Mouse (Mus musculus) myocyte (in vitro differentiated cells): ENCODE data around the gene Chd3. TPM values are rescaled to one million over a fixed set of nuclear protein-coding genes. Genes with fewer than 3 reads are reported as not detected.

ENCODE experiments used
- H3K27me3 ChIP-seq: one replicate; pipeline ENCODE4 v1.6.1; 2011; ENCODE audit not compliant: control insufficient read depth, insufficient read depth, insufficient read length
- H3K36me3 ChIP-seq: one replicate; pipeline ENCODE4 v1.6.1; 2011; ENCODE audit not compliant: control insufficient read depth, insufficient read depth
- H3K4me2 ChIP-seq: one replicate; pipeline ENCODE4 v1.6.1; 2011; ENCODE audit warnings: low read depth, control low read depth
- H3K4me3 ChIP-seq: one replicate; pipeline ENCODE4 v1.5.1; 2011; ENCODE audit warnings: mild to moderate bottlenecking, control low read depth, moderate library complexity
- H3K79me2 ChIP-seq: one replicate; pipeline ENCODE4 v1.6.1; 2011; ENCODE audit not compliant: control insufficient read depth, insufficient read depth
- H3ac ChIP-seq: one replicate; pipeline ENCODE4 v1.6.1; 2011; ENCODE audit not compliant: control insufficient read depth, insufficient read length
- CEBPB ChIP-seq: IDR thresholded peaks from 2 replicates; pipeline ENCODE4 v1.6.1; 2011; ENCODE audit warnings: mild to moderate bottlenecking, moderate library complexity; ENCODE audit not compliant: poor library complexity, insufficient read depth, severe bottlenecking
- E2F4 ChIP-seq: IDR thresholded peaks from one replicate; pipeline ENCODE4 v1.6.1; 2011; ENCODE audit warnings: mild to moderate bottlenecking, control low read depth, moderate library complexity; ENCODE audit not compliant: insufficient read depth
- MAX ChIP-seq: IDR thresholded peaks from one replicate; pipeline ENCODE4 v1.6.1; 2011; ENCODE audit warnings: low read depth, mild to moderate bottlenecking, control low read depth
- MYOD1 ChIP-seq, 3 experiments: IDR thresholded peaks; one replicate each; pipeline ENCODE4 v1.6.1; 2011; ENCODE audit warnings: control low read depth in 2 of 3, low read depth in 2 of 3, mild to moderate bottlenecking in 2 of 3, moderate library complexity in 1 of 3; ENCODE audit not compliant: insufficient read length in 2 of 3, control insufficient read depth in 1 of 3
- MYOG ChIP-seq, 3 experiments: IDR thresholded peaks; one replicate each; pipeline ENCODE4 v1.6.1; 2011; ENCODE audit warnings: control low read depth in 2 of 3, low read depth in 2 of 3, mild to moderate bottlenecking in 2 of 3; ENCODE audit not compliant: insufficient read length in 2 of 3, control insufficient read depth in 1 of 3, insufficient read depth in 1 of 3
- POLR2A ChIP-seq: IDR thresholded peaks from one replicate; pipeline ENCODE4 v1.6.1; 2011; ENCODE audit warnings: low read depth, mild to moderate bottlenecking, control low read depth, moderate library complexity; ENCODE audit not compliant: insufficient read length
- POLR2AphosphoS2 ChIP-seq: IDR thresholded peaks from one replicate; pipeline ENCODE4 v1.6.1; 2011; ENCODE audit warnings: low read depth, control low read depth; ENCODE audit not compliant: insufficient read length
- REST ChIP-seq: IDR thresholded peaks from one replicate; pipeline ENCODE4 v1.6.1; 2011; ENCODE audit warnings: mild to moderate bottlenecking, control low read depth, moderate library complexity; ENCODE audit not compliant: insufficient read depth, insufficient read length
- SRF ChIP-seq: IDR thresholded peaks from one replicate; pipeline ENCODE4 v1.6.1; 2011; ENCODE audit warnings: low read depth; ENCODE audit not compliant: control insufficient read depth, insufficient read length
- TCF12 ChIP-seq: IDR thresholded peaks from one replicate; pipeline ENCODE4 v1.6.1; 2011; ENCODE audit warnings: mild to moderate bottlenecking, control low read depth; ENCODE audit not compliant: poor library complexity, insufficient read depth, severe bottlenecking
- TCF3 ChIP-seq: IDR thresholded peaks from one replicate; pipeline ENCODE4 v1.6.1; 2011; ENCODE audit warnings: low read depth, control low read depth; ENCODE audit not compliant: insufficient read length
- USF1 ChIP-seq: IDR thresholded peaks from one replicate; pipeline ENCODE4 v1.6.1; 2011; ENCODE audit warnings: low read depth, mild to moderate bottlenecking, control low read depth, moderate library complexity
- polyA plus RNA-seq: library from polyadenylated mRNA; unstranded; fragments of >200 nt; fragmentation: generic; extraction: Trizol; gene quantifications from one replicate; pipeline ENCODE4 v1.2.1, GENCODE M21; 2012; ENCODE audit warnings: missing spikeins

The Chd3 gene
- polyA plus RNA-seq, 1 experiment = 148 TPM

DNA sequence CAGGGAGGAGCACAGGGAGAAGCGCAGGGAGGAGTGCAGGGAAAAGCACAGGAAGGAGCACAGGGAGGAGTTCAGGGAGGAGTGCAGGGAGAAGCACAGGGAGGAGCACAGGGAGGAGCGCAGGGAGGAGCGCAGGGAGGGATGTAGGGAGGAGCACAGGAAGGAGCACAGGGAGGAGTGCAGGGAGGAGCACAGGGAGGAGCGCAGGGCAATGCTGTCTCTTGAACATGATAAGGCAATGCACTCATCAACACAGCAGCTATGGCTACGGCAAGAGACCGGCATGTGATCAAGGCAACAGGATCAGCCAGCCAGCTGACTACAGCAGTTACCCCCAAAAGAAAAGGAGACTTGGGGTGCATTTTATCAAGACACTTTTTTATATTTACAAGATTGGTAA is 52.8 kb downstream of the Chd3 start:
- no peak overlapping the region for H3K4me3 ChIP-seq
- no peaks in the 10 kb centered on the region for H3K27me3 ChIP-seq
- H3K4me2 ChIP-seq = peak overlapping the region; percentile 69
- H3ac ChIP-seq = no peak overlapping the region
- TF ChIP-seq REST = peak; percentile 1
- no peak for TF ChIP-seq TCF12
- no peak for TF ChIP-seq MYOD1 (IDR thresholded peaks at IDR 0.05; ENCODE audit: control insufficient read depth in 1 of 3, insufficient read length in 2 of 3, low read depth in 2 of 3)
- peak in 1 of 3 experiments; percentile 14 for TF ChIP-seq MYOG (IDR thresholded peaks at IDR 0.05; ENCODE audit: control insufficient read depth in 1 of 3, insufficient read depth in 1 of 3, insufficient read length in 2 of 3, low read depth in 2 of 3)
- TF ChIP-seq POLR2AphosphoS2 = peak; percentile 88
- peak; percentile 26 for TF ChIP-seq USF1
- TF ChIP-seq SRF = peak; percentile 67
- TF ChIP-seq E2F4 = no peak
- TF ChIP-seq CEBPB = no peak
- TF ChIP-seq MAX = no peak
- no peak for TF ChIP-seq TCF3
- TF ChIP-seq POLR2A = peak; percentile 88
- H3K36me3 ChIP-seq = peaks cover 13% of the 10 kb centered on the region
- H3K79me2 ChIP-seq = no peaks in the 10 kb centered on the region

DNA sequence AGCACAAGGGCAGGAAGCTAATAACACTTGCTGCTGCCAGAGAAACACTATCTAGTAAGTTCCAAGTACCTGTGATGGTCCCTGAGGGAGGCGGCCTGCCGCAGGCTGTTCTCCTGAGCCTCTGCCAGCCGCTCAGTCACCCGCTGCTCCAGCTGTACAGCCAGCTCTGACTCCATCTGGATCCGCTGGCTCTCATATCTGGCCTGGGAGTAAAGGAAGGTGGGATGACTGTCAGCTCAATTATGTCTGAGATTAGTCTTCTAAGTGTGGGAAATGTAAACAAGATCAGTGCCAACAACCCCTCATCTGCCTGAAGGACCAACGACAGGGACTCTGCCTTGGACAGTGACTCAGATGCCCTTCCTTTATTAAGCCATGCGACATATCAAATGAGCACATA is 57.9 kb downstream of the Chd3 start:
- Histone ChIP-seq H3K79me2 (no peaks in the 10 kb centered on the region), H3ac (no peak overlapping the region), H3K36me3 (peaks cover 19% of the 10 kb centered on the region), H3K27me3 (no peaks in the 10 kb centered on the region), H3K4me2 (no peak overlapping the region), H3K4me3 (no peak overlapping the region)
- TF ChIP-seq MAX (no peak), TCF3 (no peak), E2F4 (no peak), POLR2AphosphoS2 (no peak), CEBPB (no peak), TCF12 (no peak), POLR2A (no peak)

DNA sequence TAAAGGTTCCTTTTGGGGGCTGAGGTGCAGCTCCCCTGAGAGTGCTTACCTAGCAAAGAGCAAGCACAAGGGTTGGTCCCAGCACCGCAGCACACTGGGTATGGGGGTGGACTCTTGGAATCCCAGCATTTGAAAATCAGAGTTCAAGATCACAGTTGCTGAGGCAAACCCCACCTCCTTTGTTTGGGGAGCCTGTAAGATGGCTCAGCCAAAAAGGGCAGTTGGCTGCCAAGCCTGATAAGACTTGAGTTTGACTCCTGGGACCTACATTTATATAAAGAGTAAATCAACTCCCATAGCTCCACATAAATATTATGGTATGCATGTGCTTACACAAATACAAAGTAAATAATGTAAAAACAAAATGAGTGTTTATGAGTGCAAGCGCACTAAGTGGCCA is 63.2 kb downstream of the Chd3 start:
- no peaks in the 10 kb centered on the region for H3K79me2 ChIP-seq
- H3K4me2 ChIP-seq = no peak overlapping the region
- H3ac ChIP-seq = no peak overlapping the region
- H3K4me3 ChIP-seq = no peak overlapping the region
- TF ChIP-seq TCF3 (no peak), TCF12 (no peak), MAX (no peak), REST (no peak)
- H3K36me3 ChIP-seq = peaks cover 24% of the 10 kb centered on the region
- no peaks in the 10 kb centered on the region for H3K27me3 ChIP-seq

DNA sequence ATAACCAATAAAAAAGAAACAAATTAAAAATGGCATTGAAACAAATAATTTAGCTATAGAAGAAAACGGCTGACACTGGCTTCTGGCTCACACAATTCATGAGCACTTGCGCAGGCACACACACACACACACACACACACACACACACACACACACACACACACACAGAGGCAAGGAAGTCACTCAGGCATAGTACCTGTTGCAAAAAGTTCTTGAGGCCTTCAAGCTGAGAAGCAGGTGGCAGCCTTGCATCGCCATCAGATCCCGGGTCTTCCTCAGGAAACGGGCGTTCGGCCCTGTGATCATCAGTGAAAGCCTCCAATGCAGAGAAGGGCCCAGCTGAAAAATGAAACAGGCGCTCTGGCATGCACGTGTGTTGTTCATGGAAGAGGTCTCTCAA is 63.9 kb downstream of the Chd3 start:
- no peak overlapping the region for H3ac ChIP-seq
- TF ChIP-seq E2F4 (no peak), USF1 (no peak), MYOG (IDR thresholded peaks at IDR 0.05; ENCODE audit: control insufficient read depth in 1 of 3, insufficient read depth in 1 of 3, insufficient read length in 2 of 3, low read depth in 2 of 3) (no peak), POLR2A (no peak), SRF (no peak), REST (no peak), MAX (no peak), TCF3 (no peak), POLR2AphosphoS2 (no peak), MYOD1 (IDR thresholded peaks at IDR 0.05; ENCODE audit: control insufficient read depth in 1 of 3, insufficient read length in 2 of 3, low read depth in 2 of 3) (no peak), CEBPB (no peak), TCF12 (no peak)
- no peaks in the 10 kb centered on the region for H3K79me2 ChIP-seq
- H3K4me3 ChIP-seq = no peak overlapping the region
- H3K27me3 ChIP-seq = no peaks in the 10 kb centered on the region
- no peak overlapping the region for H3K4me2 ChIP-seq
- peaks cover 19% of the 10 kb centered on the region for H3K36me3 ChIP-seq

DNA sequence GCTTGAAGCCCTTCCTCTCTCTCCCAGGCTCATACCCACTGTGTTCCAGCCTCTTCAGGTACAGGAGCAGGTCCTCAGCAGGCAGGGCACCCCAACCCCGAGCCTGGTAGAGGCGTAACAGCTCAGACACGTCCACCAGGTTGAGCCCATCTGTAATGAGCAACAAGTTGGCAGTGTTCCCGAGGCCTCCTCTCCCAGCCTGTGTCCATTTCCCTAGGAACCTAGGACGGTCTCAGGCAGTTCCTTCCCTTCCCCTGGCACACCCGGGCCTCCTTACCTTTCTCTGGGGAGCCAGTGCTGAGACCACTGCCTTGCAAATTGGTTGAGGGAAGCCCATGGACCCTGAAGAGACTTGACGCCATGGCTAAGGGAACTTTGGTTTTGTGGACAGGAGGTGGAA is 66.4 kb downstream of the Chd3 start:
- Histone ChIP-seq H3ac (no peak overlapping the region), H3K27me3 (no peaks in the 10 kb centered on the region), H3K79me2 (no peaks in the 10 kb centered on the region), H3K36me3 (peaks cover 18% of the 10 kb centered on the region), H3K4me3 (no peak overlapping the region), H3K4me2 (no peak overlapping the region)
- no peak for TF ChIP-seq POLR2A
